Mouse (Mus musculus): Measurements from ENCODE around the gene Megf11.

DNA sequence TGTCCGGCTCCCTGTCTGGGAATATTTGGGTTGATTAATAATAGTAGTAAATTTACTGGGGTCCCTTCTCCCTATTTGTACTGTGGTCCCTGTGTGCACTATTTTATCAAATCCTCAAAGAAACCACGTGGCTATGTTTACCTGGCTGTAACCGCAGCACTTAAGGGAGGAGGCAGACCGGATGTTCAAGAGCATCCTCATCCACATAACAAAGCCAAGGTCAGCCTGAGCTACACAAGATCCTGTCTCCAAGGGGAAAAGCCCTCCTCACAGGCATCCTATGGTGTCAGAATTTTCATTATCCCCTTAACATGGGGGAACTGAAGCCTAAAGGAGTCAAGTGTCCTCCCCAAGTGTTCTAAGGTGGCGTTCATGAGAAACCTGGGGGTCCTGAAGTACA lies 232.0 kb downstream of the Megf11 start:
- TF ChIP-seq GATA1 (IDR thresholded peaks at IDR 0.05; ENCODE audit: borderline replicate concordance, low read length): no peak
- no peak for TF ChIP-seq FLI1 (IDR thresholded peaks at IDR 0.05; ENCODE audit: low read length)

Measured in megakaryocyte, embryonic 14.5 days (primary cell).